Mouse (Mus musculus): ENCODE results near the gene Trim10.

DNA sequence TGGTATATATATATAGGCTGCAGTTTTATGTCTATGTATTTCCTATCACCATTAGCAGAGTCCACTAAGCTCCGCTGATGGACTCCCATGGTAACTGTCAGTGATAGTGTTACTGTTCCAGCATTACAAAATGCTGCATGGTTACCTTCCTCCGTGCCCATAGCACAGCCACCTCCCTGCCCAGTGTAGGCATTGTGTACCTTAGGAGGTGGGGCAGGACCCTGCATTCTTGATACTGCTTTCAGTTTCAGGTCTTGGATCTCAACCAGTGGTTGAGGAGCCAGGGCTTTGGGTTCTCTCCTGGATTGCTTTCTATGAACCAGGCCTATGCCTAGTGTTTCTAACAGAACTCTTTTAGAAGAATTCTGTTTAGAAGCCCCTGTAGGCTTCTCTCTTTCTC, 19.4 kb upstream of the Trim10 start:
- no peak for TF ChIP-seq POLR2A (IDR thresholded peaks at IDR 0.05; ENCODE audit: borderline replicate concordance, insufficient read depth, low read length)
- no peak for TF ChIP-seq CTCF (IDR thresholded peaks at IDR 0.05; ENCODE audit: borderline replicate concordance, insufficient read depth, low read depth, low read length)

All from cerebellum, adult 2 months (tissue).